ENCODE assay signal across 11 mouse cellular contexts in genomic region chr1:89713681-89714080, GRCm38 (mm10).
"Had no signal": no experiment of that assay in that cellular context is flagged by ENCODE, and none has a peak within 500 bp of the region (broad histone marks: within the 10 kb centered on the region; RNA-seq: fewer than 3 reads in every experiment).

No protein-coding gene starts in this region.

- H3K4me3 ChIP-seq: liver, embryonic 15.5 days; midbrain, embryonic 12.5 days had no signal

- H3K27ac ChIP-seq: liver, embryonic 15.5 days had no signal

- H3K9ac ChIP-seq: liver, embryonic 15.5 days; midbrain, embryonic 12.5 days had no signal

- H3K4me2 ChIP-seq: liver, embryonic 11.5 days; liver, embryonic 15.5 days; midbrain, embryonic 12.5 days had no signal

- DNase-seq: left cerebral cortex, postnatal 4 days; lung, adult 2 months; lung, postnatal 10 days; lung, postnatal 4 days; right cerebral cortex, postnatal 4 days; spleen, adult 18-20 months; thymus, adult 18-20 months; thymus, postnatal 14 days had no signal

- H3K36me3 ChIP-seq: liver, embryonic 15.5 days had no signal

- H3K9me3 ChIP-seq: liver, embryonic 15.5 days; midbrain, embryonic 12.5 days had no signal

- H3K27me3 ChIP-seq: liver, embryonic 15.5 days had no signal
